Mouse (Mus musculus) limb, embryonic 14.5 days (tissue): ENCODE data around the gene Ccsap. TPM values are rescaled to one million over a fixed set of nuclear protein-coding genes. Genes with fewer than 3 reads are reported as not detected.

Experiments used
- ATAC-seq: fragments of 200-750 bp; cut with Nextera tagmentation; 2 replicates; pipeline ENCODE4 v1.8.0; 2017; ENCODE audit warnings: low read depth, moderate number of reproducible peaks, moderate TSS enrichment; ENCODE audit not compliant: low FRiP score
- DNase-seq: peaks from one replicate; pipeline ENCODE4 v3.0.0-alpha.2; 2015; ENCODE audit warnings: low spot score
- H3K27ac ChIP-seq: fragments of 300-500 bp; sonication (generic); replicated peaks from 2 replicates; pipeline ENCODE4 v1.5.1; 2014; ENCODE audit warnings: low read depth, mild to moderate bottlenecking, low read length, moderate library complexity, mixed read lengths
- H3K27me3 ChIP-seq: fragments of 300-500 bp; sonication (generic); 2 replicates; pipeline ENCODE4 v1.6.1; 2014; ENCODE audit warnings: low read length, mixed read lengths; ENCODE audit not compliant: control insufficient read depth, insufficient read depth
- H3K36me3 ChIP-seq: fragments of 300-500 bp; sonication (generic); 2 replicates; pipeline ENCODE4 v1.6.1; 2014; ENCODE audit warnings: mild to moderate bottlenecking, low read length, moderate library complexity, mixed read lengths; ENCODE audit not compliant: control insufficient read depth, insufficient read depth
- H3K4me1 ChIP-seq: fragments of 300-500 bp; sonication (generic); 2 replicates; pipeline ENCODE4 v1.6.1; 2014; ENCODE audit warnings: antibody characterized with exemption, low read length, mixed read lengths; ENCODE audit not compliant: control insufficient read depth, insufficient read depth
- H3K4me2 ChIP-seq: fragments of 300-500 bp; sonication (generic); replicated peaks from 2 replicates; pipeline ENCODE4 v1.6.1; 2014; ENCODE audit warnings: low read depth, mild to moderate bottlenecking, low read length, moderate library complexity; ENCODE audit not compliant: severe bottlenecking
- H3K4me3 ChIP-seq: fragments of 300-500 bp; sonication (generic); replicated peaks from 2 replicates; pipeline ENCODE4 v1.5.1; 2014; ENCODE audit warnings: low read length
- H3K9ac ChIP-seq: fragments of 300-500 bp; sonication (generic); 2 replicates; pipeline ENCODE4 v1.6.1; 2014; ENCODE audit warnings: mild to moderate bottlenecking, low read depth, low read length, moderate library complexity; ENCODE audit not compliant: severe bottlenecking
- H3K9me3 ChIP-seq: fragments of 300-500 bp; sonication (generic); 2 replicates; pipeline ENCODE4 v1.6.1; 2016; ENCODE audit warnings: low read length; ENCODE audit not compliant: control insufficient read depth
- POLR2A ChIP-seq: fragments of 200-500 bp; IDR thresholded peaks from 2 replicates; pipeline ENCODE4 v1.8.0; 2012; ENCODE audit warnings: inconsistent platforms, mild to moderate bottlenecking, moderate library complexity, borderline replicate concordance; ENCODE audit not compliant: insufficient read depth, insufficient read length; ENCODE audit errors: extremely low read depth
- WGBS: fragments of 180-500 bp; shearing (Covaris S2); extraction: QIAGEN DNeasy Blood & Tissue Kit; methylation state at CpG from one replicate; pipeline ENCODE4 v1.1.7; 2014; 5-methylcytosine and 5-hydroxymethylcytosine counted together
- polyA plus RNA-seq, 2 experiments: library from polyadenylated mRNA; depleted of rRNA in 1 of 2; stranded (reverse) in 1 of 2; unstranded in 1 of 2; fragments of >200 nt; fragmentation: Nextera tagmentation in 1 of 2; extraction: Ambion mirVana in 1 of 2; gene quantifications; 2 replicates each; pipeline versions ENCODE4 v1.2.1 to v1.2.3; 2012 to 2014

The Ccsap gene
- polyA plus RNA-seq, 2 experiments: 3.7 to 4.9 TPM

GRCm38 (mm10) chr8:123846509-123846908 lies 13.5 kb downstream of the Ccsap start:
- Histone ChIP-seq H3K9me3 (no peaks in the 10 kb centered on the region), H3K4me2 (no peak overlapping the region), H3K4me3 (no peak overlapping the region), H3K36me3 (no peaks in the 10 kb centered on the region), H3K4me1 (no peaks in the 10 kb centered on the region), H3K9ac (no peak overlapping the region), H3K27ac (no peak overlapping the region), H3K27me3 (no peaks in the 10 kb centered on the region)
- 89% methylated on average over 12 of the region's 12 CpGs for WGBS
- ATAC-seq (no peak), DNase-seq (no peak)
- TF ChIP-seq POLR2A: no peak

- H3K36me3 ChIP-seq: no peaks in the 10 kb centered on the region
- 84% methylated on average over 10 of the region's 10 CpGs for WGBS
- DNase-seq (no peak), ATAC-seq (no peak)
- H3K4me3 ChIP-seq: no peak overlapping the region
- no peak for TF ChIP-seq POLR2A
- H3K4me2 ChIP-seq: no peak overlapping the region
- H3K4me1 ChIP-seq: no peaks in the 10 kb centered on the region
- no peak overlapping the region for H3K9ac ChIP-seq
- no peaks in the 10 kb centered on the region for H3K9me3 ChIP-seq
- no peak overlapping the region for H3K27ac ChIP-seq
- H3K27me3 ChIP-seq: no peaks in the 10 kb centered on the region
Measured at GRCm38 (mm10) chr8:123845991-123846390, 14.0 kb downstream of the Ccsap start.

- Histone ChIP-seq H3K4me3 (no peak overlapping the region), H3K27ac (no peak overlapping the region), H3K9ac (no peak overlapping the region), H3K9me3 (no peaks in the 10 kb centered on the region), H3K4me1 (no peaks in the 10 kb centered on the region), H3K4me2 (no peak overlapping the region), H3K27me3 (no peaks in the 10 kb centered on the region), H3K36me3 (no peaks in the 10 kb centered on the region)
- TF ChIP-seq POLR2A: no peak
- whole genome bisulfite sequencing: 88% methylated on average over 13 of the region's 13 CpGs
- no peak for DNase-seq
- ATAC-seq: no peak
Measured at GRCm38 (mm10) chr8:123845114-123845513, 14.9 kb downstream of the Ccsap start.

- Histone ChIP-seq H3K27ac (no peak overlapping the region), H3K36me3 (no peaks in the 10 kb centered on the region), H3K27me3 (no peaks in the 10 kb centered on the region), H3K4me2 (no peak overlapping the region), H3K4me1 (no peaks in the 10 kb centered on the region), H3K4me3 (no peak overlapping the region), H3K9ac (no peak overlapping the region), H3K9me3 (no peaks in the 10 kb centered on the region)
- DNase-seq (no peak), ATAC-seq (no peak)
- 74% methylated on average over 7 of the region's 7 CpGs for WGBS
- TF ChIP-seq POLR2A: no peak
Measured at GRCm38 (mm10) chr8:123844341-123844740, 15.7 kb downstream of the Ccsap start.

DNA sequence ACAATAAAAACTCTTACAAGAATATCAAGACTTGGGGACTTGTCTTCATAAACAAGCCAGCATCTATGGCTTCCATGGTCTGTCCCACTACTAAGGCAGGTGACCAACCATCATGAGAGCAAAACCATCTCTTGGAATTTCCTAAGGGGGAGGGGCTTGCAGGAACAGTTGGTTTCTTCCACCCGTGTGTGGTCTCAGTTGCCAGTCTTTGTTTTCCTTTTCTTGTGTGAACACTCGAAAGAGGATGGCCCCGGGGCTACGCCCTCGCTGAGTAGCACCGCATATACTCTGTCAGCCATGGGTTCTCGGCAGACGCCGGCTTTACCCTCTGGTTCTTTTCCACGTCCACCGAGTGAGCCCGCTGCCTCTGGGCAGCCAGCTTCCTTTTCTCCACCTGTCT lies 17.9 kb downstream of the Ccsap start:
- H3K4me3 ChIP-seq: no peak overlapping the region
- 87% methylated on average over 12 of the region's 12 CpGs for WGBS
- H3K27ac ChIP-seq: no peak overlapping the region
- ATAC-seq (no peak; the same call in 1 of the 2 replicates), DNase-seq (no peak)
- H3K9me3 ChIP-seq: no peaks in the 10 kb centered on the region
- H3K9ac ChIP-seq: no peak overlapping the region
- no peaks in the 10 kb centered on the region for H3K27me3 ChIP-seq
- H3K4me2 ChIP-seq: no peak overlapping the region
- no peaks in the 10 kb centered on the region for H3K4me1 ChIP-seq
- H3K36me3 ChIP-seq: no peaks in the 10 kb centered on the region; the same call in 1 of the 2 replicates
- no peak for TF ChIP-seq POLR2A
